Mouse (Mus musculus): ENCODE data around the gene Brinp3.

GRCm38 (mm10) chr1:146546847-146547428 lies 52.4 kb downstream of the Brinp3 start:
- TF ChIP-seq CTCF (IDR thresholded peaks at IDR 0.05; ENCODE audit: control insufficient read depth, insufficient read depth, insufficient read length) (no peak), MYOG (IDR thresholded peaks at IDR 0.05; ENCODE audit: control insufficient read depth, extremely low read depth, insufficient read length) (no peak)

Measured in C2C12 (cell line).